Mouse (Mus musculus) limb, embryonic 14.5 days (tissue): ENCODE results near the gene 6430571L13Rik. TPM values are rescaled to one million over a fixed set of nuclear protein-coding genes. Genes with fewer than 3 reads are reported as not detected.

Experiments used
- ATAC-seq: fragments of 200-750 bp; cut with Nextera tagmentation; 2 replicates; pipeline ENCODE4 v1.8.0; 2017; ENCODE audit warnings: low read depth, moderate number of reproducible peaks, moderate TSS enrichment; ENCODE audit not compliant: low FRiP score
- DNase-seq: peaks from one replicate; pipeline ENCODE4 v3.0.0-alpha.2; 2015; ENCODE audit warnings: low spot score
- H3K27ac ChIP-seq: fragments of 300-500 bp; sonication (generic); replicated peaks from 2 replicates; pipeline ENCODE4 v1.5.1; 2014; ENCODE audit warnings: low read depth, mild to moderate bottlenecking, low read length, moderate library complexity, mixed read lengths
- H3K27me3 ChIP-seq: fragments of 300-500 bp; sonication (generic); 2 replicates; pipeline ENCODE4 v1.6.1; 2014; ENCODE audit warnings: low read length, mixed read lengths; ENCODE audit not compliant: control insufficient read depth, insufficient read depth
- H3K36me3 ChIP-seq: fragments of 300-500 bp; sonication (generic); 2 replicates; pipeline ENCODE4 v1.6.1; 2014; ENCODE audit warnings: mild to moderate bottlenecking, low read length, moderate library complexity, mixed read lengths; ENCODE audit not compliant: control insufficient read depth, insufficient read depth
- H3K4me1 ChIP-seq: fragments of 300-500 bp; sonication (generic); 2 replicates; pipeline ENCODE4 v1.6.1; 2014; ENCODE audit warnings: antibody characterized with exemption, low read length, mixed read lengths; ENCODE audit not compliant: control insufficient read depth, insufficient read depth
- H3K4me2 ChIP-seq: fragments of 300-500 bp; sonication (generic); replicated peaks from 2 replicates; pipeline ENCODE4 v1.6.1; 2014; ENCODE audit warnings: low read depth, mild to moderate bottlenecking, low read length, moderate library complexity; ENCODE audit not compliant: severe bottlenecking
- H3K4me3 ChIP-seq: fragments of 300-500 bp; sonication (generic); replicated peaks from 2 replicates; pipeline ENCODE4 v1.5.1; 2014; ENCODE audit warnings: low read length
- H3K9ac ChIP-seq: fragments of 300-500 bp; sonication (generic); 2 replicates; pipeline ENCODE4 v1.6.1; 2014; ENCODE audit warnings: mild to moderate bottlenecking, low read depth, low read length, moderate library complexity; ENCODE audit not compliant: severe bottlenecking
- H3K9me3 ChIP-seq: fragments of 300-500 bp; sonication (generic); 2 replicates; pipeline ENCODE4 v1.6.1; 2016; ENCODE audit warnings: low read length; ENCODE audit not compliant: control insufficient read depth
- POLR2A ChIP-seq: fragments of 200-500 bp; IDR thresholded peaks from 2 replicates; pipeline ENCODE4 v1.8.0; 2012; ENCODE audit warnings: inconsistent platforms, mild to moderate bottlenecking, moderate library complexity, borderline replicate concordance; ENCODE audit not compliant: insufficient read depth, insufficient read length; ENCODE audit errors: extremely low read depth
- WGBS: fragments of 180-500 bp; shearing (Covaris S2); extraction: QIAGEN DNeasy Blood & Tissue Kit; methylation state at CpG from one replicate; pipeline ENCODE4 v1.1.7; 2014; 5-methylcytosine and 5-hydroxymethylcytosine counted together
- polyA plus RNA-seq, 2 experiments: library from polyadenylated mRNA; depleted of rRNA in 1 of 2; stranded (reverse) in 1 of 2; unstranded in 1 of 2; fragments of >200 nt; fragmentation: Nextera tagmentation in 1 of 2; extraction: Ambion mirVana in 1 of 2; gene quantifications; 2 replicates each; pipeline versions ENCODE4 v1.2.1 to v1.2.3; 2012 to 2014

Gene 6430571L13Rik
- polyA plus RNA-seq, 2 experiments, result 0.56 to 1.0 TPM

DNA sequence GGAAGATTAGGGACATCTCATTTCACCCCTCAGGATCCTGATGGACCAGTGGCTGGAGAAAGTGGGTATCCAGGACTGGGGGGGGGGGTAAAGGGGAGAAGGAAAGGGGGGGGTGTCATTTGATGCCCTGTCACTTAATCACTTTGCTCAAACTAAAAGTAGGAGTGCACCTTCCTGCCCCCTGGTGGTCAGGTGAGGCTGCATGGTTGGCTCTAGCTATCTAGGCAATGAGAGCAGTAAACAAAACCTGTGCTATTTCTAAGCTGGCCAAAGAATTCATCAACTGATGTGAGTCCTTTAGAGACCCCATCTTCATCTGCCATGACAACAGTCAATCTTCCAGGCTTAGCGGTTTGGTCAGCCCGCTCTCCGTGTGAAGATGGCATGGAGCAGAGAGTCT lies 46.3 kb downstream of the 6430571L13Rik start:
- H3K4me1 ChIP-seq, result 0 out of 2 replicates have a peak, but pooled peaks cover 4% of the 10 kb centered on the region
- no peak overlapping the region for H3K27ac ChIP-seq
- no peaks in the 10 kb centered on the region for H3K9me3 ChIP-seq
- ATAC-seq (no peak), DNase-seq (no peak)
- 48% methylated on average over 3 of the region's 3 CpGs for WGBS
- H3K27me3 ChIP-seq, result peaks cover 33% of the 10 kb centered on the region
- no peak for TF ChIP-seq POLR2A
- H3K4me3 ChIP-seq, result no peak overlapping the region
- H3K9ac ChIP-seq, result no peak overlapping the region
- H3K36me3 ChIP-seq, result no peaks in the 10 kb centered on the region
- H3K4me2 ChIP-seq, result no peak overlapping the region

DNA sequence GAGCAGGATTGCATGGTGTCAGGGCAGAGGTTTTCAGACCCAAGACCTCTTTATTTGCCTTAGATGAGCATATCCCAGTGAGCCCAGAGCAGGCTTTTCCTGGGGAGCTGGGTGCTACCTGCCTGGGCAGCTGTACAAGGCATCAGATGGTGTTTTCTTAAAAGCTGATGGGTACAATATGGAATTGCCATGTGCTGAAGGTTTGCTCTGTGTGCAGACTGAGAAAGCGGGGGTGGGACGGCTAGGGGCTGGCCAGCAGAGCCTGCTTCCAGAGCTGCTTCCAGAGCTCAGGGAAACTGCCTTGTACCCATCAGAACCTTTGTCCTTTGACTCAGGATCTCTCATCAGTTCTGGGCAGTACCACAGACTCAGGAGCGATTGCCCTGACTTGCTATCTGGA lies 47.3 kb downstream of the 6430571L13Rik start:
- TF ChIP-seq POLR2A, result no peak
- ATAC-seq, result no peak
- Histone ChIP-seq H3K27ac (no peak overlapping the region), H3K9ac (no peak overlapping the region), H3K4me1 (0 out of 2 replicates have a peak, but pooled peaks cover 4% of the 10 kb centered on the region), H3K27me3 (peaks cover 23% of the 10 kb centered on the region), H3K4me3 (no peak overlapping the region), H3K4me2 (no peak overlapping the region), H3K9me3 (no peaks in the 10 kb centered on the region), H3K36me3 (no peaks in the 10 kb centered on the region)
- 74% methylated on average over 3 of the region's 3 CpGs for WGBS
- DNase-seq, result no peak

DNA sequence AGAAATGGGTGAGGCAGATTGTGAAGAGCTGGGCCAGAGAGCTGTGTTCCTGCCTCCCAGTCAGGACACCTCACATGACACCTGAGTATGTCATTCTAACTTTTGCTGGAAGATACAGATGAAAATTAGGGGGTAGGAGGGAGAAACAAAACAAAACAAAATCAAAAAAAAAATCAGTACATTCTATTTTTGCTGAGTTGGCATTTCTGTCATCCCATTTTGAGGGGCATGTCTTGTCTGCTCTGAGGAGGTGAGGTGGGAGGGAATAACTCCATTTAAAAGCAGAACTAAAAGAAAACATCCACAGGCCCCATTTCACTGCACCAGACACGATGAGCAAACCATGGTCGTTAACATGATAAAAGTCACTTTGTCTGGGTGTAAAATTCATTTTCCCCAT lies 47.9 kb downstream of the 6430571L13Rik start:
- ATAC-seq, result no peak
- 64% methylated on average over 2 of the region's 2 CpGs for WGBS

DNA sequence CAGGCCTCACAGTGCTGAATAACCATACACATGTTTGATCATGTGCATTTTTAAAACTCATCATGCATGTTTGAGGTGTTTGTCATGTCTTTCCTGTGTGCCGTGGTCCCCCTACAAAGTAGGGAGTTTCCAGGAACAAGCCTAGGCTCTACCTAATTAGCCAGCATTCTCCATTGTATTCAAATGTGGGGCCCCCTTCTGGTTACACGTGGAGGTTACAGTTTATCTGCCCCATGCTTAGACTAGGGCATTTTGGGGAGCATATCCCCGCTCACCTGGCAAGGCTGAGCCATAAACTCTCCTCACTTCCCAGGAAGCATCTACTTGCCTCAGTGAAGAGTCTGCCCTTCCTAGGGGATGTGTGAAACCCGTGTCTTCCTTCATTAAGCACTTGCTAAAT lies 56.0 kb downstream of the 6430571L13Rik start:
- H3K36me3 ChIP-seq, result no peaks in the 10 kb centered on the region
- peaks cover 47% of the 10 kb centered on the region for H3K27me3 ChIP-seq
- no peaks in the 10 kb centered on the region for H3K9me3 ChIP-seq
- ATAC-seq (no peak), DNase-seq (no peak)
- no peak overlapping the region for H3K9ac ChIP-seq
- H3K27ac ChIP-seq, result no peak overlapping the region
- whole genome bisulfite sequencing, result 29% methylated on average over 4 of the region's 4 CpGs
- peaks cover 5% of the 10 kb centered on the region; the same call in 1 of the 2 replicates for H3K4me1 ChIP-seq
- no peak for TF ChIP-seq POLR2A
- H3K4me2 ChIP-seq, result no peak overlapping the region
- no peak overlapping the region for H3K4me3 ChIP-seq

More for the DNA sequence above, 47.9 kb downstream of the 6430571L13Rik start:
- DNase-seq, result no peak
- no peak overlapping the region for H3K4me3 ChIP-seq
- no peak overlapping the region for H3K27ac ChIP-seq
- H3K4me2 ChIP-seq, result no peak overlapping the region
- H3K9me3 ChIP-seq, result no peaks in the 10 kb centered on the region
- peaks cover 18% of the 10 kb centered on the region; the same call in 1 of the 2 replicates for H3K27me3 ChIP-seq
- H3K36me3 ChIP-seq, result no peaks in the 10 kb centered on the region
- TF ChIP-seq POLR2A, result no peak
- H3K9ac ChIP-seq, result no peak overlapping the region
- 0 out of 2 replicates have a peak, but pooled peaks cover 4% of the 10 kb centered on the region for H3K4me1 ChIP-seq

DNA sequence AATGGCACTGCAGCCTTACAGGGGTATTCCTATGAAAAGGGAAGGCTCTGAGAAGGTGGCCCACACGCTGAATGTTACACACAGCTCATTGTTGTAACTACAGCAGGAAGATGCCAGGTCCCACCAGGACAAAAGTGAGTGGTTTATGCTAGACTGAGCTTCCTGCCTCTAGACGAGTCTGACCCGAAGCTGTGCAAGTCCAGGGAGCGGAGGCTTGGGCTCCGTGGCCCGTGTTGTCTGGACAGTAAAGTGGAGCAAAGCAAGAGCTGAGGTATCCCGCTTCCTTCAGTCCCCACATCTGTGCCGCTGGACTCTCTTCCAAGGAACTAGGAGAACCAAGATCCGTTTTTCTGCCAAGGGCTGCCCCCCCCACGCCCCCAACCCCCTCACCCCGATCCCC lies 58.6 kb downstream of the 6430571L13Rik start:
- TF ChIP-seq POLR2A, result no peak
- no peaks in the 10 kb centered on the region for H3K9me3 ChIP-seq
- no peak for DNase-seq
- H3K27me3 ChIP-seq, result peaks cover 66% of the 10 kb centered on the region
- peak overlapping the region; percentile 68; the same call in 1 of the 2 replicates for H3K4me3 ChIP-seq
- no peak for ATAC-seq
- peak overlapping the region; percentile 98 for H3K4me2 ChIP-seq
- 20% methylated on average over 11 of the region's 11 CpGs for WGBS
- H3K27ac ChIP-seq, result no peak overlapping the region
- H3K9ac ChIP-seq, result peak overlapping the region; percentile 61; the same call in 1 of the 2 replicates
- peaks cover 5% of the 10 kb centered on the region; the same call in 1 of the 2 replicates for H3K4me1 ChIP-seq
- no peaks in the 10 kb centered on the region for H3K36me3 ChIP-seq
